Mouse (Mus musculus): ENCODE measurements around the gene Tacr1.
"Not testable (repeated sequence)": the region's sequence is repeated elsewhere in the genome, so short reads cannot be mapped to it uniquely, and the experiment has no call there.

Tacr1 gene

GRCm38 (mm10) chr6:82401595-82402451 is at the start of gene Tacr1:
TSS of gene Tacr1 (plus strand) at chr6:82402334.
- no peak for DNase-seq

DNA sequence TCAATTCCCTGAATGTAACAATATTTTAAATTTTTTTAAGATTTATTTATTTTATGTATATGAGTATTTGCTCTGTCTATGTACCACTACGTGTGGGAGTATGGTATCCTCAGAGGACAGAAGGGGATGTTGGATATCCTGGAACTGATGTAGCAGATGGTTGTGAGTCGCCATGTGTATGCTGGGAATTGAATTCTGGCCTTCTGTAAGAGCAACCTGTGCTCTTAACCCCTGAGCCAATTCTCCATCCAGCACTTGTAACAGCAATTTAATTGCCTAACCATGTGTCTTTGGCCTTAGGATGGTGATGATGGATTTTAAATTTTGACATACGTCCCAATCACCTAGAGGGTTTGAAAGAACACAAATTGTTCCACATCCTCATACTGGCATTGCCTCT is 26.0 kb upstream of the Tacr1 start:
- no peak for DNase-seq

DNA sequence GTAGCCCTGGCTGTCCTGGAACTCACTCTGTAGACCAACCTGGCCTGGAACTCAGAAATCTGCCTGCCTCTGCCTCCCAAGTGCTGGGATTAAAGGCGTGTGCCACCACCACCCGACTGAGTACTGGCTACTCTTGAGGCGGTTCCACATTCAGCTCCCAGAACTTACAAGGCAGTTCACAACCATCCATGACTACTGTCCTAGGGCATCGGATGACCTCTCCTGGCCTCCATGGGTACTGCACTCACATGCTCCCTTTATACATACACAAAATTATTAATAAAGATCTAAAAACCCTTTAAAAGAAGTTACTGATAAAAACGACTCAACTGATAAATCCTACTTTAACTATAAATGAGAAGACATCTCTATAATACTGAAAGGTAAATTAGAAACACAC is 18.6 kb upstream of the Tacr1 start:
- peak in 1 of 2 experiments; percentile 14 for DNase-seq

GRCm38 (mm10) chr6:82402501-82403495 is 664 bp downstream of the Tacr1 start:
- DNase-seq = peak in 1 of 2 experiments; percentile 19

DNA sequence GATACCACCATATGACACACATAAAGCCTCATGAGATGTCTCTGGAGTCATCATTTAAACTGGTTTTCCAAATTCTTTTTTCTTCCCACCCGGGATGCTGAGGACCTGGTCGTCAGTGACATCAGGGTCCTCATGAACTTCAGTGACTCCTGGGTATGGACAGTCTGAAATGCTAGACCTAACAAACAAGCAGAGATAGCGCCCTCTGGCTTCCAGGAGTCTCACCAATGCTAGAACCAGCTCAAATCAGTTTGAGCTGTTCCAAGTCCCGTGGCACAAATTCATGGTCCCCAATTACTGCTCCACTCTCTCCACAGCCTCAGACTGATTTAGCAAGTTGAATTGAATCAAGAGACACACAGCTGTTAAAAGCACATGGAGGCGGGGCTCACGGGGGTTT is 16.2 kb downstream of the Tacr1 start:
- DNase-seq = peak in 1 of 2 experiments; percentile 27

DNA sequence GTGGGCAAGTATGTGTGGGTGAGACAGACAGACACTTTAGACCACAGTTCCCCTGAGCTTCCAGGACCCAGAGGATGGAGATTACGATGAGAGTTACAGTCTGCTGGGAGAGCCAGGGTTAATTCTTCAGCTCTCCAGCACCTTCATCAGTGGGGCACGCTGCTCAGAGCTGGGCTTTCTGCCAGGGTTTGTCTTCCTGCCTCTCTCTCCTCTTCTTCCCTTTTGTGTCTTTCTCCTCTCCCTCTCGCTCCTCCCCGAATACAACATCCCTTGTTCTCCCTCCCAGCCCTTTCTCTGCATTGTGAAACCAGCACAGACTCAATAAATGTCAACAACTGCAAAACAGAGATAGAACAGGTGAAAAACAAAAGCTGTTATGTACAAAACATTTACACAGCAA is 18.1 kb downstream of the Tacr1 start:
- no peak for DNase-seq

GRCm38 (mm10) chr6:82428890-82429289 is 26.8 kb downstream of the Tacr1 start:
- no peak for DNase-seq

DNA sequence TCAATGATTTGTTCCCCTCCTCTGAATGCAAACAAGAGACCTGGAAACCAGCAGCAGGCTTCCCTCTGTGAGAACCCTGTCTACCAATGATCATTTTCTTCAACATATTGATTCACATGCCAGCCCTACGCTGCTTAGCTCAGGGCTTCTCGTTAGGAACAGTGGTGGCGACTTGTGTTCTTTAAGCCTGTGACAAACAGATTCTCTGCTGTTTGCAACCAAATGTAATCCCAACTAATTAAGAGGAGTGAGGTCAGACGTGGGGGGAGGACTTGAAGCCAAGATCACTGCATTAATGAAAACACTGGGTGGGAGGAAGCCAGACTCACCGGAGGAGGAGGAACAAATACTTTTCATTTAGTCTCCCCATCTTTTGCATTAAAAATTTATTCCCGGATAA is 27.6 kb downstream of the Tacr1 start:
- DNase-seq = no peak

DNA sequence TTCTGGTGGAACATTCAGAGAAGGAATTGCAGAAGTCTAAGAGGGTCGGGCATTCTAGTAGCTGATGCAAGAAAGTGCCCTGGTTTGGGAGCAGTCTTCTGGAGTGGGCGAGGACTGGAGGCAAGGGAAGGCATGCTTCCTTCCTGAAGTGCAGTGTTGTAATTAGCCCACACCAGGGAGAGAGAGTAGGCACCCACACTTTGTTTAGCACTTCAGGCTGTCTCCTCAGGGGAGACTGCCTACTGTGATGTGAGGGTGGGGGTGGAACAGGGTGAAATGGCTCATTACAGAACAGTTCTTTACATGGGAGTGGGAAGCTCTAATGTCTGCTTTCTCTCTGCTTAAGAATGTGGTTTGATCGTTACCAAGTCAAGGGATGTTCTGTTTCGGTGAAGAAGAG is 35.0 kb downstream of the Tacr1 start:
- DNase-seq = no peak

DNA sequence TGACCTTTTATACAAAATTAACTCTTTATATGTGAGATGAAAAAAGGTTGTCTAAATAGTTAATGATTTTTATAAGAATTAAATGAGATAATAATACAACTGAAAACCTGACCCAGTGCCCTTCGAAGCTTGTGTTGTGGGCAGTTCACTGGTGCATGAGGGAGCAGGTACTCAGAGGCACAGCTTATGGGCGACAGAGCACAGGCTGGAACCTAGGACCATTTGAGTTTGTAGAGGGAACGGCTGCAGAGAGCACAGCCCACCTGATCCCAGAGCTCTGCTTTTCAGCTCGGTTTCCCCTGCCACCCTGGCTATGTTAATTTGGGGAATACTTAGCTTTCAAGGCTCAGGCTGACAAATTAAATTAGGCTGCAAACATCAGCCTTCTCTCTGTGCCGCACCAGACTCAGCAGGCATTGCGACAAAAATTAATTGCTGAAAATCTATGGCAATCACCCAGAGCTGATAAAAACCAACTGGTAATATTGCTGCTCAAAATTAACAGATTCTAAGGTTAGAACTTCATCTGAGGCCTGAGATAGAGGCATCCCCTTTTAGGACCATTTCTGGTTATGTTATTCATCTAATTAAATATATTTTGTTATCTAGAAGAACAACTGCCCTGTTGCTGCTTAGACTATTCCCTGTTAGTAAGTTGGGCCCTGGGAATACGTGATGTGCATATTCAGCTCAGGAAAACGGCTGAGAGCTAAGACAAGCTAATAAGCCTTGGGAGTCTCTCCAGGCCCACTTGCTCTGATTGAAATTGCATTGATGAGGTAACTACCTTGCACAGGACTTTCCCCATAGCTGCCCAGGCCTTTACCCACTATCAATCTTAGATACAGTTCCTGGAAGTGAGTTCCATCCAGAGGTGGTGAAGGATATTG is 50.3 kb downstream of the Tacr1 start:
- not testable (repeated sequence) for DNase-seq

DNA sequence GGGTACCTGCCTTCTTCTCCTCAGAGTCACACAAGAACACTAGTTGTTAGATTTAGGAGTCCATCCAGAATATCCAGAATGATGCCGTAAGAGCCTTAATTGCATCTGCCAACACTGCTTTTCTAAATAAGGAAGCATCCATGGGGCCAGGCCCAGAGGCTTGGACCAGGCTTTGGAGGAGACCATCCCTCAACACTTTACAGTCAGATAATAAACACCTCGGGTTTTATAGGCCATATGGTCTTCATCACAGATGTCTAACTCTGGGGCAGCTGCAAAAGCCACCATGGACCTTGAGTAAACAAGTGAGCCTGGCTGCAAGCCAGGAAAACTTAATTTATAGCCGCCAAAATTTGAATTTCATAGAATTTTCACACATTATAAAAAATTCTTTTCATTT is 53.1 kb downstream of the Tacr1 start:
- DNase-seq = no peak

GRCm38 (mm10) chr6:82457163-82457763 is 55.1 kb downstream of the Tacr1 start:
- no peak for DNase-seq

GRCm38 (mm10) chr6:82458762-82459389 is 56.7 kb downstream of the Tacr1 start:
- peak in 1 of 2 experiments; percentile 0 for DNase-seq

DNA sequence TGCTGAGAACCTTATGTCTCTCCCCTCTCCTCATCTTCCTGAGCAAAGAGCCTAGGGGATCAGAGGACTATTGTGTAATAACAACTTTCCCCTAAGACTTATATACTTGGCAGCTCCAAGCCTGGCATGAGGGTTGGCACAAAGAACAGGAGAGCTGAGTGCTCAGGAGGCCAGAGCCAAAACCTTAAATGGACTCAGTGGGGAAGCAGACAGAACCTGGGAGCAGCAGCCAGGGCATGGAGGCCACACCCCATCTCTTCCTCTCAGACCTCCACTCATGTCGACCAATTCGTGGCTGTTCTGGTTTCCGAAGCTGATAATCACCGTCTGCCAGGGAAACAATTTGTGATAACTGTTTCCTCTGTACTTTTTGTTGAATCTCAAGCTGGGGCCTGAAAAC is 61.0 kb downstream of the Tacr1 start:
- no peak for DNase-seq

DNA sequence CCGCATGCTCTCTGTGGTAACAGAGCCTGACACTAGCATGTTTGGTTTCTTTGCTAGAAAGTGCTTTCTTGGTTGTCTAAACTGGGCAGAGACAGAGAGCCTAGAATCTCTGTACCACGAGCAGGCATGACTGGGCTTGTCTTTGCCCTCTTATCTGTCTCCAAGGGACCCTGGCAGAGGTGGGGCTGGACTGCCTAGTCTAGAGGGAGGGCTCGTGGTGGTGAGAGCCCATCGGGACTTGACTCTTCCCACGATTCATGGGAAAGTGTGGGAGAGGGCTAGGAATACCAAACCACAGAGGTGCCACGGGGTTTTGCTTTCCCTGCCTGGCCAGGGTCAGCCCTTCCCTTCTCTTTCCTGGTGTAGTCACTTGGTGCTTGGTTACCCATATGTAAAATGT is 72.3 kb downstream of the Tacr1 start:
- DNase-seq = no peak

GRCm38 (mm10) chr6:82483842-82484241 is 81.7 kb downstream of the Tacr1 start:
- DNase-seq = no peak

DNA sequence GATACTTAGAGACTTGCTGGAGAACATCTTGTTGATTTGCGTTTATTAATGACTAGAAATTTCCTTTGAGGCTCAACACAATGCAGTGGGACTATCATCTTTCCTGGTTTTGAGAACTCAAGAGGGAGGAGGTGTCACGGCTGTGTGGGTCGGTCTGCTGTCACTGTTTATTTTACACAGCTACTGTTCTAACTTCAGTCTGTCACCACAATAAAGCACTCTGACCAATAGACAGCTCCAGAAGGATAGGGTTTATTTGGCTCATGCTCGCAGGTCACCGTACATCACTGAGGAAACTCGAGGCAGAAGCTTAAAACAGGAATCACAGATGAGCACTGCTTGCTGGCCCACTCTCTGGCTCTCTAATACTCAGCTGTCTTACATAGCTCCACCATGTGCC is 92.3 kb downstream of the Tacr1 start:
- no peak for DNase-seq

GRCm38 (mm10) chr6:82510843-82511416 is 108.8 kb downstream of the Tacr1 start:
- DNase-seq = no peak

- no peak for DNase-seq
Measured at GRCm38 (mm10) chr6:82519626-82520025, 117.5 kb downstream of the Tacr1 start.

GRCm38 (mm10) chr6:82522567-82522966 is 120.4 kb downstream of the Tacr1 start:
- DNase-seq = no peak

All from kidney, postnatal 36 days (tissue).